Mouse (Mus musculus) brain, embryonic 14.5 days (tissue): ENCODE measurements at regions not wholly inside any gene's neighbourhood (a gene's known extent, or its start where the extent isn't known, plus 50 kb on each side); places are given as distances from the start of the nearest gene placed in this dataset.

ENCODE experiments used
- CTCF ChIP-seq: fragments of 200-500 bp; IDR thresholded peaks from 2 replicates; pipeline ENCODE4 v1.5.1; 2012; ENCODE audit warnings: inconsistent platforms, mild to moderate bottlenecking, moderate library complexity, borderline replicate concordance; ENCODE audit not compliant: insufficient read depth, insufficient read length; ENCODE audit errors: extremely low read depth
- POLR2A ChIP-seq: fragments of 200-500 bp; IDR thresholded peaks from 2 replicates; pipeline ENCODE4 v1.6.1; 2012; ENCODE audit warnings: mild to moderate bottlenecking, inconsistent platforms, borderline replicate concordance; ENCODE audit not compliant: poor library complexity, insufficient read depth, insufficient read length, severe bottlenecking; ENCODE audit errors: extremely low read depth

DNA sequence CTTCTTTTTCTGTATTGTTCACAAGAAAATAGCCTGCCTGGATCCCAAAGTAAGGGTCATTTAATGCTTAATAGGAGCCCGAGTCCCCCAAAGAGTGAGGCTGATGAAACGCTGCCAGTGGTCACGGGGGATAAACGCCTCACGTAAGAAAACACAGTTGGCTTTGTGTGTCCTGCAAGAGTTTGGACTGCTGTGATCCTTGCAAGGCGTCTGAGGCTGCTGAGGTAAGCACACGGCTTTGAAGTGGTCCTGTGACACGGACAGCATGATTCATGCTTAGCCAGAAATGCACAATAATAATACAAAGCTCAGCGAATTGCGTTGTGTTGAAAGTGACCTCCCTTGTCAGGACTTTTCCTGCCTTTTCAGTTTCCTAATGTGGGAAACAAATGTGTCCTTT, 158.8 kb downstream of the Lyplal1 start:
- no peak for TF ChIP-seq CTCF
- no peak for TF ChIP-seq POLR2A
